Comparison of ENCODE assay signal across 10 mouse cellular contexts in the genomic region with DNA sequence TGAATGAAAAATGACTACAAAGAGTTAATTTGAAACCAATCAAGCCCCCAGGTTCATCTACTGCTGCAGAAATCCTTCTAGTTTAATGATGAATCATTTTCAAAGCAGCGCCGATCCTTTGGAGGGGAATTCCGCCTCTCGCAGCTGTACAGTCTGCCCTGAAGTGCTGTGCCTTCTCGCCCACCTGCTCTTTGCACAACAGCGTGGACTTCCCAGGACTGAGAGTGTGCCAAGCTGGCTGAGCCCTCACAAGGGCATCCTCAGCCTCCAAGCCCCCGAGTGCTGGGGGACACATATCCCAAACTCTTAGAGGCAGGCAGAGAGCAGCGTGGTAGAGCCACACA.
DNase-seq lines count a peak whose midpoint lies in the region; ATAC-seq and TF ChIP-seq lines count a peak whose summit lies in the region.
"Had no signal": no experiment of that assay in that cellular context is flagged by ENCODE, and none has a peak within 500 bp of the region (broad histone marks: within the 10 kb centered on the region; RNA-seq: fewer than 3 reads in every experiment).

No protein-coding gene starts in this region.

- TF ChIP-seq POLR2A in myocyte (IDR thresholded peaks at IDR 0.05; ENCODE audit: insufficient read length, low read depth) = no peak

- H3K27me3 ChIP-seq in heart, embryonic 15.5 days = peaks cover 16% of the 10 kb centered on the region; the same call in 1 of the 2 replicates
- peaks cover 18% of the 10 kb centered on the region for H3K27me3 ChIP-seq in embryonic facial prominence, embryonic 10.5 days (replicated peaks; ENCODE audit: low read depth, poor library complexity, severe bottlenecking)
- H3K27me3 ChIP-seq in hindbrain, postnatal 0 days (ENCODE audit: insufficient read depth, low read length) = no peaks in the 10 kb centered on the region
- H3K27me3 ChIP-seq in myocyte (ENCODE audit: control insufficient read depth, insufficient read depth, insufficient read length) = no peaks in the 10 kb centered on the region

- TF ChIP-seq CTCF in hindbrain, postnatal 0 days (IDR thresholded peaks at IDR 0.05; ENCODE audit: low read depth) = no peak

- H3K4me3 ChIP-seq in heart, embryonic 15.5 days = peak overlapping the region; percentile 28
- peak overlapping the region; percentile 37 for H3K4me3 ChIP-seq in embryonic facial prominence, embryonic 10.5 days
- H3K4me3 ChIP-seq in hindbrain, postnatal 0 days (ENCODE audit: low read length) = no peak overlapping the region
- H3K4me3 ChIP-seq in myocyte = no peak overlapping the region
- H3K4me3 ChIP-seq: erythroblast, embryonic 14.5 days; layer of hippocampus, adult 2 months had no signal

- no peak for ATAC-seq in heart, embryonic 15.5 days (replicated peaks; ENCODE audit: insufficient number of reproducible peaks, insufficient read depth, low FRiP score, low read depth)
- 0 out of 2 replicates have a peak, but pooled peaks have one; percentile 43 for ATAC-seq in hindbrain, postnatal 0 days
- ATAC-seq in megakaryocyte progenitor cell, adult 5-6 weeks (replicated peaks; ENCODE audit: poor library complexity) = no peak

- no peak overlapping the region for H3ac ChIP-seq in myocyte (ENCODE audit: control insufficient read depth, insufficient read length)

- no peak overlapping the region for H3K9ac ChIP-seq in heart, embryonic 15.5 days
- H3K9ac ChIP-seq in hindbrain, postnatal 0 days (replicated peaks; ENCODE audit: low read length) = no peak overlapping the region

- H3K4me2 ChIP-seq in heart, embryonic 15.5 days = peak overlapping the region; percentile 48
- H3K4me2 ChIP-seq in hindbrain, postnatal 0 days (ENCODE audit: low read depth, low read length) = peak overlapping the region; percentile 28
- peak overlapping the region; percentile 24 for H3K4me2 ChIP-seq in myocyte (ENCODE audit: low read depth)

- no peak for DNase-seq in heart, postnatal 14 days
- DNase-seq in embryonic facial prominence, embryonic 10.5 days (ENCODE audit: low spot score) = peak; percentile 49
- no peak for DNase-seq in hindbrain, postnatal 0 days (ENCODE audit: low spot score)
- DNase-seq in right cerebral cortex, postnatal 4 days = no peak
- DNase-seq in urinary bladder, adult 18-20 months (ENCODE audit: low spot score in 2 of 2) = no peak

- H3K9me3 ChIP-seq in heart, embryonic 15.5 days (replicated peaks) = no peaks in the 10 kb centered on the region
- no peaks in the 10 kb centered on the region for H3K9me3 ChIP-seq in embryonic facial prominence, embryonic 10.5 days
- H3K9me3 ChIP-seq in hindbrain, postnatal 0 days (ENCODE audit: low read length) = no peaks in the 10 kb centered on the region

- no peaks in the 10 kb centered on the region for H3K79me2 ChIP-seq in myocyte (ENCODE audit: control insufficient read depth, insufficient read depth)

- intact Hi-C loops in heart, postnatal 14 days (cut with DNase I) = no loop called here

- H3K4me1 ChIP-seq in heart, embryonic 15.5 days (replicated peaks) = peaks cover 6% of the 10 kb centered on the region; the same call in 1 of the 2 replicates
- H3K4me1 ChIP-seq in embryonic facial prominence, embryonic 10.5 days = peaks cover 26% of the 10 kb centered on the region
- H3K4me1 ChIP-seq in hindbrain, postnatal 0 days (ENCODE audit: insufficient read depth, low read length) = no peaks in the 10 kb centered on the region

- no peak overlapping the region for H3K27ac ChIP-seq in heart, embryonic 15.5 days
- peak overlapping the region; percentile 25 for H3K27ac ChIP-seq in embryonic facial prominence, embryonic 10.5 days (replicated peaks)
- no peak overlapping the region for H3K27ac ChIP-seq in hindbrain, postnatal 0 days
- H3K27ac ChIP-seq: layer of hippocampus, adult 2 months had no signal

- no peaks in the 10 kb centered on the region for H3K36me3 ChIP-seq in heart, embryonic 15.5 days
- H3K36me3 ChIP-seq in embryonic facial prominence, embryonic 10.5 days (replicated peaks) = no peaks in the 10 kb centered on the region
- no peaks in the 10 kb centered on the region for H3K36me3 ChIP-seq in hindbrain, postnatal 0 days (ENCODE audit: insufficient read depth, low read length)
- no peaks in the 10 kb centered on the region for H3K36me3 ChIP-seq in myocyte (ENCODE audit: control insufficient read depth, insufficient read depth)

- WGBS in heart, embryonic 15.5 days = 35% methylated on average over 8 of the region's 8 CpGs
- 42% methylated on average over 8 of the region's 8 CpGs for WGBS in embryonic facial prominence, embryonic 10.5 days
- 24% methylated on average over 8 of the region's 8 CpGs for WGBS in hindbrain, postnatal 0 days

TF ChIP-seq in myocyte, 11 proteins besides CTCF, POLR2A, EP300 and RAD21:
- TF ChIP-seq TCF3 (IDR thresholded peaks at IDR 0.05; ENCODE audit: insufficient read length, low read depth) (no peak), TCF12 (IDR thresholded peaks at IDR 0.05; ENCODE audit: insufficient read depth, poor library complexity, severe bottlenecking) (no peak), E2F4 (IDR thresholded peaks at IDR 0.05; ENCODE audit: insufficient read depth) (no peak), SRF (IDR thresholded peaks at IDR 0.05; ENCODE audit: control insufficient read depth, insufficient read length, low read depth) (no peak), CEBPB (IDR thresholded peaks at IDR 0.05; ENCODE audit: insufficient read depth, poor library complexity, severe bottlenecking) (no peak), MYOD1 (IDR thresholded peaks at IDR 0.05; ENCODE audit: control insufficient read depth in 1 of 3, insufficient read length in 2 of 3, low read depth in 2 of 3) (peak in 2 of 3 experiments; percentile 68 to 80), MAX (IDR thresholded peaks at IDR 0.05; ENCODE audit: low read depth) (no peak), POLR2AphosphoS2 (IDR thresholded peaks at IDR 0.05; ENCODE audit: insufficient read length, low read depth) (no peak), REST (IDR thresholded peaks at IDR 0.05; ENCODE audit: insufficient read depth, insufficient read length) (no peak), USF1 (IDR thresholded peaks at IDR 0.05; ENCODE audit: low read depth) (no peak), MYOG (IDR thresholded peaks at IDR 0.05; ENCODE audit: control insufficient read depth in 1 of 3, insufficient read depth in 1 of 3, insufficient read length in 2 of 3, low read depth in 2 of 3) (peak in 1 of 3 experiments; percentile 63)

Comparison
In these comparisons a context has a peak if more than half of its experiments do, and no peak if none do; other contexts are left out.
1. H3K4me3 ChIP-seq: peak in heart, embryonic 15.5 days (single experiment) and embryonic facial prominence, embryonic 10.5 days (single experiment); none in hindbrain, postnatal 0 days (single experiment) and myocyte (single experiment).
2. Peak in every context shown above with its lines, with median percentiles within 50 percentile points of each other: H3K4me2 ChIP-seq.